Mouse (Mus musculus) C2C12 (cell line): ENCODE measurements around the gene Sgsm2.

Source experiments
- CEBPB ChIP-seq: IDR thresholded peaks from one replicate; pipeline ENCODE4 v1.6.1; 2011; ENCODE audit warnings: low read depth, mild to moderate bottlenecking, control low read depth, moderate library complexity
- CTCF ChIP-seq: IDR thresholded peaks from one replicate; pipeline ENCODE4 v1.5.1; 2011; ENCODE audit not compliant: control insufficient read depth, insufficient read depth, insufficient read length
- MAX ChIP-seq: IDR thresholded peaks from one replicate; pipeline ENCODE4 v1.6.1; 2011; ENCODE audit warnings: mild to moderate bottlenecking, control low read depth
- USF1 ChIP-seq: IDR thresholded peaks from one replicate; pipeline ENCODE4 v1.6.1; 2011; ENCODE audit warnings: low read depth, mild to moderate bottlenecking, control low read depth, moderate library complexity

GRCm38 (mm10) chr11:74807246-74807882, 89.5 kb downstream of the Sgsm2 start:
- TF ChIP-seq USF1 (no peak), CEBPB (no peak), CTCF (no peak), MAX (no peak)
